In the genomic region with DNA sequence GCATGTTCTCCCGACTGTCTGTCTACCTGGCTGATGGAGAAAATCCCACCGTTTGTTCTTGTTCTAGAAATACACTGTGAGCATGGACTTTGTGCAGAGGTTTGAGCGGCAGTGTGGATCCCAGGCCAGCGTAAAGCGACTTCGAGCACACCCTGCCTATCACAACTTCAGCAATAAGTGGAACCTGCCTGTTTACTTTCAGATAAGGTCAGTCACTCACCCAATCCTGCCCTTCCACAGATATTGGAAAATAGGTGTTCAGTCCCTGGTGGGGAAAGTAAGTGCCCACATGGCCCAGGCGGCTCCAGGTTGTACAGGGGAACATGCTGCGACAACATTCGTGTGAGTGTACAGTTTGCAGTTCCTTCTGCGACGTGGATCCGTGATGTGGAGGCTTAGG, we compare ENCODE assay signal across 17 mouse cellular contexts. TPM values are rescaled to one million over a fixed set of nuclear protein-coding genes. Genes with fewer than 3 reads are reported as not detected.
"Had no signal": no experiment of that assay in that cellular context is flagged by ENCODE, and none has a peak within 500 bp of the region (broad histone marks: within the 10 kb centered on the region; RNA-seq: fewer than 3 reads in every experiment).

No protein-coding gene starts in this region.

- H3K4me3 ChIP-seq: limb, embryonic 12.5 days; lung, embryonic 15.5 days; midbrain, embryonic 13.5 days; myocyte; neural tube, embryonic 15.5 days had no signal

- H3K9ac ChIP-seq: hindbrain, embryonic 14.5 days; limb, embryonic 12.5 days; lung, embryonic 15.5 days; midbrain, embryonic 13.5 days; neural tube, embryonic 15.5 days had no signal

- H3K4me1 ChIP-seq: limb, embryonic 12.5 days; lung, embryonic 15.5 days; midbrain, embryonic 13.5 days; neural tube, embryonic 15.5 days had no signal

- H3K27me3 ChIP-seq: limb, embryonic 12.5 days; lung, embryonic 15.5 days; midbrain, embryonic 13.5 days; neural tube, embryonic 15.5 days had no signal

- H3K27ac ChIP-seq: hindbrain, embryonic 14.5 days; limb, embryonic 12.5 days; lung, embryonic 15.5 days; midbrain, embryonic 13.5 days; neural tube, embryonic 15.5 days had no signal

- DNase-seq: kidney, adult 8-10 months; kidney, postnatal 25 days; layer of hippocampus, adult 9-11 months; right cerebral cortex, adult 18-20 months; right cerebral cortex, postnatal 25 days; thymus, adult 18-20 months; thymus, postnatal 14 days had no signal

- H3K9me3 ChIP-seq: limb, embryonic 12.5 days; lung, embryonic 15.5 days; midbrain, embryonic 13.5 days; neural tube, embryonic 15.5 days had no signal

- ATAC-seq: midbrain, embryonic 13.5 days had no signal

- H3K4me2 ChIP-seq: hindbrain, embryonic 14.5 days; limb, embryonic 12.5 days; lung, embryonic 15.5 days; midbrain, embryonic 13.5 days; neural tube, embryonic 15.5 days had no signal

RNA-seq across cellular contexts. Expression of gene Agt, which starts 28.6 kb away (rescaled TPM):
- total RNA-seq: megakaryocyte-erythroid progenitor cell, adult 5-6 weeks had no signal
- polyA plus RNA-seq: limb, embryonic 12.5 days; midbrain, embryonic 13.5 days had no signal

RNA-seq across cellular contexts. Expression of gene Capn9, which starts 35.0 kb away (rescaled TPM):
- total RNA-seq: liver, adult 2 months; megakaryocyte-erythroid progenitor cell, adult 5-6 weeks had no signal
- polyA plus RNA-seq: kidney, embryonic 16.5 days; limb, embryonic 12.5 days; liver, adult 2 months; neural tube, embryonic 11.5 days had no signal
